Mouse (Mus musculus): ENCODE data around the gene Maml3. TPM values are rescaled to one million over a fixed set of nuclear protein-coding genes. Genes with fewer than 3 reads are reported as not detected.

Gene Maml3
- polyA plus RNA-seq, 1 experiment from 2014 or later: 8.5 TPM

DNA sequence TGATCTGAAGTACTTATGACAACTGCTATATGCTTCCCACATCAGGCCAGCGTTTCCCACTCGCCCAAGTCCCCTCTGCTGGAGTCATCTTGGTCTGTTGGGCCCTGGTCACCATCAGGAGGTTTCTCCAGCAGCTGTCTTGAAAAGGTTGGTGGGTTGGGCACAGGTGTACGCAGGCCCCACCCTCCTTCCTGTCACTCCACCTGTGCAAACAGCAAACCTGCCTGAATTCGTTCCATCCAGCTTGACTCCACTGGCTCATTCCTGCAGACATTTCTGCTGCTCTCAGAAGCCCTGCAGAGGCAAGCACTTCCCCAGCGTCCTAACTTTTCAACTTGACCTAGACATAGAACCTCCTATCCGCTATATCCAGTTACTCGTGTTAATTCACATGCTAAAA, 76.9 kb downstream of the Maml3 start:
- Histone ChIP-seq H3K9me3 (ENCODE audit: control insufficient read depth, low read length) (no peaks in the 10 kb centered on the region), H3K27me3 (ENCODE audit: control insufficient read depth, insufficient read depth, low read depth, low read length) (no peaks in the 10 kb centered on the region), H3K4me2 (ENCODE audit: low read depth, low read length) (0 out of 2 replicates have a peak overlapping the region, but pooled peaks have one; percentile 26), H3K27ac (ENCODE audit: low read length) (peak overlapping the region; percentile 68), H3K4me1 (replicated peaks; ENCODE audit: control insufficient read depth, insufficient read depth, low read length) (peaks cover 24% of the 10 kb centered on the region), H3K36me3 (ENCODE audit: control insufficient read depth, insufficient read depth, low read length) (no peaks in the 10 kb centered on the region), H3K4me3 (ENCODE audit: low read length) (no peak overlapping the region), H3K9ac (ENCODE audit: low read length) (no peak overlapping the region)
- 58% methylated on average over 7 of the region's 7 CpGs for WGBS
- ATAC-seq (ENCODE audit: low read depth): 0 out of 2 replicates have a peak, but pooled peaks have one; percentile 13

DNA sequence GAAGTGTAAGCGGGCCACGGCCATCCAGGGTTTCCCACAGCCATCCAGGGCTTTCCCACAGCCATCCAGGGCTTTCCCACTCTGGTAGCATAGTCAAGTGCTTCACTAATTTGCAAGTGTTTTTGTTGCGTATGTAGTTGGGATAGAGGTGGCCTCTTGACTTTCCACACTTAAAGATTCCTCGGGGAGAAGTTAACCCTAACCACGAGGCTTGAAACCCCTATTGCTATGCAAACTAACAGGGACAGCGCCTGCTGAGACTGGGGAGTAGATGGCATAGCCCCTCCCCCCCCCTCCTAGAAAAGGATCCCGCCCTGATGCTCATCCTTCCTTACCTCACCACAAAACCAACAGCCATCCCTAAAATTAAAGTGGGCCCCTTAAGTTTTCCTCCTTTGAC, 82.4 kb downstream of the Maml3 start:
- no peak overlapping the region for H3K4me2 ChIP-seq (ENCODE audit: low read depth, low read length)
- no peak overlapping the region for H3K9ac ChIP-seq (ENCODE audit: low read length)
- no peaks in the 10 kb centered on the region for H3K36me3 ChIP-seq (ENCODE audit: control insufficient read depth, insufficient read depth, low read length)
- no peaks in the 10 kb centered on the region for H3K27me3 ChIP-seq (ENCODE audit: control insufficient read depth, insufficient read depth, low read depth, low read length)
- peaks cover 2% of the 10 kb centered on the region; the same call in 1 of the 2 replicates for H3K4me1 ChIP-seq (replicated peaks; ENCODE audit: control insufficient read depth, insufficient read depth, low read length)
- no peak for ATAC-seq (ENCODE audit: low read depth)
- WGBS: 48% methylated on average over 7 of the region's 7 CpGs
- no peak overlapping the region for H3K4me3 ChIP-seq (ENCODE audit: low read length)
- no peaks in the 10 kb centered on the region for H3K9me3 ChIP-seq (ENCODE audit: control insufficient read depth, low read length)
- H3K27ac ChIP-seq (ENCODE audit: low read length): no peak overlapping the region

DNA sequence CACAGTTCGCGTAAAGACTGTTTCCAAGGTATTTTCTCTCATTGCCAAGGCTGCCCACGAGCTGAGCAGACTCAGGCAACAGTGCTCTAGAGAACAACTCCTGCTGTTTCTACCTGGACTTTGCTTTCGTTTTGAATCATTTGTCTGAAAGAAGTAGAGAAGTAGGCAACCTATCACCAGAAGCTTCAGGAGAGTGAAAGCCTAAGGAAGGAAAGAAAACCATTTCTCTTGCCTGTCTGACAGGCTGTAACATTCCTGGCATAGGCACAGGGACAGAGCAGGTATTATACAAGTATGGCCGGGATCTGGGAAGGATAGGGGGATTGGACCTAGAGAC, 86.8 kb downstream of the Maml3 start:
- Histone ChIP-seq H3K4me1 (replicated peaks; ENCODE audit: control insufficient read depth, insufficient read depth, low read length) (peaks cover 3% of the 10 kb centered on the region; the same call in 1 of the 2 replicates), H3K9me3 (ENCODE audit: control insufficient read depth, low read length) (no peaks in the 10 kb centered on the region), H3K9ac (ENCODE audit: low read length) (no peak overlapping the region; the same call in 1 of the 2 replicates), H3K4me3 (ENCODE audit: low read length) (no peak overlapping the region), H3K27ac (ENCODE audit: low read length) (no peak overlapping the region), H3K4me2 (ENCODE audit: low read depth, low read length) (peak overlapping the region; percentile 38; the same call in 1 of the 2 replicates), H3K36me3 (ENCODE audit: control insufficient read depth, insufficient read depth, low read length) (no peaks in the 10 kb centered on the region), H3K27me3 (ENCODE audit: control insufficient read depth, insufficient read depth, low read depth, low read length) (no peaks in the 10 kb centered on the region)
- WGBS: 68% methylated on average over 5 of the region's 5 CpGs
- no peak for ATAC-seq (ENCODE audit: low read depth)

DNA sequence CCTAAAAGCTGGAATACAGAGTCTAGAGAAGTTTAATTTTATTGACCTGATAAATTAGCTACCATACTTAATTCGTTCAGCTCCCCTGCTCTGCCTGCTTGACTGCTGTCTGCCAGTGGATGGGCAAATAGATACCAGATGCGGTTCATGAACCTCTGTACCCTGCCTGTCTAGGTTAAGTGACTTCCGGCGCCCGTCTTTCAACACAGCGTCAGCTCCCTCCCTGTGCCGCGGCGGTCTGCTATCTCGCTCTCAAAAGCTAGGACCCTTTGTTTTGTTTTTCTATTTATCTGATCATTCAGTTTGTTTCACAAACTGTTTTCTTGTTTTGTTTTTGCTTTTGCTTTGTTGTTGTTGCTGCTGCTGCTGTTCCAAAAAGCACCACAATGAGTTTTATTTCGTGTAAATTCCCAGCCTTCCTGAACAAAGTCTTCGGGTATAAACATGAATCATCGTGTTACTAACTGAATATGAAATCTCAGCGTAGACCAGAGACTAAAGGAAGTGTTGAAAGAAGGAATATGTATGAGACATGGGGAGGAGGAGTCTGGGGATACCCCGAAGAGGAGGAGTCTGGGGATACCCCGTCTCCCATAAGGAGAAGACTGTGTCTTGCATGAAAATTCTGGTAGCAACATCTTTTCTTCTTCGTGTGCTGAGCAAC, 87.3 kb downstream of the Maml3 start:
- peak; percentile 57; the same call in 1 of the 2 replicates for ATAC-seq (ENCODE audit: low read depth)
- Histone ChIP-seq H3K27ac (ENCODE audit: low read length) (no peak overlapping the region), H3K4me2 (ENCODE audit: low read depth, low read length) (peak overlapping the region; percentile 38), H3K4me1 (replicated peaks; ENCODE audit: control insufficient read depth, insufficient read depth, low read length) (peaks cover 6% of the 10 kb centered on the region), H3K9me3 (ENCODE audit: control insufficient read depth, low read length) (no peaks in the 10 kb centered on the region), H3K4me3 (ENCODE audit: low read length) (peak overlapping the region; percentile 12), H3K36me3 (ENCODE audit: control insufficient read depth, insufficient read depth, low read length) (no peaks in the 10 kb centered on the region), H3K27me3 (ENCODE audit: control insufficient read depth, insufficient read depth, low read depth, low read length) (no peaks in the 10 kb centered on the region), H3K9ac (ENCODE audit: low read length) (no peak overlapping the region; the same call in 1 of the 2 replicates)
- 38% methylated on average over 17 of the region's 17 CpGs for WGBS

DNA sequence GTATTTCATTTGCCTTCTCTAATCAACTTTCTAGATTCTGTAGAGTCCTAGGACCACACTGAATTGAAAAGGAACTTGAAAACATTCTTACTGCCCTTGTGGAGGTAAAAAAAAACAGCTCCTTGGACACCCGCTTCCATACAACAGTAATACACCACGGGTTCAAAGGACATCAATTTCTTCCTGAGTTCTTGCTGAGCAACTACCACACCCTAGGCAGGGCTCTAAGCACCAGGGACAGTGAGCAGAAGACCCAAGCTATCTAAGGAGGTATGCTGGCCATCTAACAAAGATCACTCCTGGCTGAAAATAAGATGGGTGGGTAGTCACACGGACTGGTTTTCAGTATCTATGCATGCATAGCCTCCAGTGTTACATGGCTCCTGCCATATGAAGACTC, 88.7 kb downstream of the Maml3 start:
- ATAC-seq (ENCODE audit: low read depth): no peak
- no peak overlapping the region for H3K4me2 ChIP-seq (ENCODE audit: low read depth, low read length)
- 93% methylated on average over 3 of the region's 3 CpGs for WGBS

DNA sequence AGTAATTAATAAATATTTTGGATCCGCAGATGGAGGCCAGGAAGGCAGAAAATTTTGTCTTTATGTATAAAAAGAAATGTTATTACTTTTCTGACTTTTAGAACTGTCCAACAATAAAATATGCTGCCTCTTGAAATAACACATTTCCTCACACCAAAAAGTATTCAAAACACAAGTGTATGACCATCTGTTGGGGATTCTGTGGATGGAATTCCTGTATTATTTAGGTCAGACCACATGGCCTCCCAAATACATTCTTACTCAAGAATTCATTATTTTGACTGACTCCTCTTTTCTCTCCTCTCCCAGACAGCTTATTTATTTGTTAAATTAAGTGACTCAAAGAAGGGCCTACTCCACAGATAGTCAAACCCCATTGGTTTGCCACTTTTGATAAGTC, 89.3 kb downstream of the Maml3 start:
- 84% methylated on average over 1 of the region's 1 CpGs for WGBS
- no peak for ATAC-seq (ENCODE audit: low read depth)
- H3K36me3 ChIP-seq (ENCODE audit: control insufficient read depth, insufficient read depth, low read length): no peaks in the 10 kb centered on the region

More for the DNA sequence above, 88.7 kb downstream of the Maml3 start:
- Histone ChIP-seq H3K9me3 (ENCODE audit: control insufficient read depth, low read length) (no peaks in the 10 kb centered on the region), H3K27me3 (ENCODE audit: control insufficient read depth, insufficient read depth, low read depth, low read length) (no peaks in the 10 kb centered on the region), H3K27ac (ENCODE audit: low read length) (no peak overlapping the region), H3K4me3 (ENCODE audit: low read length) (no peak overlapping the region), H3K36me3 (ENCODE audit: control insufficient read depth, insufficient read depth, low read length) (no peaks in the 10 kb centered on the region), H3K9ac (ENCODE audit: low read length) (no peak overlapping the region), H3K4me1 (replicated peaks; ENCODE audit: control insufficient read depth, insufficient read depth, low read length) (peaks cover 8% of the 10 kb centered on the region)

DNA sequence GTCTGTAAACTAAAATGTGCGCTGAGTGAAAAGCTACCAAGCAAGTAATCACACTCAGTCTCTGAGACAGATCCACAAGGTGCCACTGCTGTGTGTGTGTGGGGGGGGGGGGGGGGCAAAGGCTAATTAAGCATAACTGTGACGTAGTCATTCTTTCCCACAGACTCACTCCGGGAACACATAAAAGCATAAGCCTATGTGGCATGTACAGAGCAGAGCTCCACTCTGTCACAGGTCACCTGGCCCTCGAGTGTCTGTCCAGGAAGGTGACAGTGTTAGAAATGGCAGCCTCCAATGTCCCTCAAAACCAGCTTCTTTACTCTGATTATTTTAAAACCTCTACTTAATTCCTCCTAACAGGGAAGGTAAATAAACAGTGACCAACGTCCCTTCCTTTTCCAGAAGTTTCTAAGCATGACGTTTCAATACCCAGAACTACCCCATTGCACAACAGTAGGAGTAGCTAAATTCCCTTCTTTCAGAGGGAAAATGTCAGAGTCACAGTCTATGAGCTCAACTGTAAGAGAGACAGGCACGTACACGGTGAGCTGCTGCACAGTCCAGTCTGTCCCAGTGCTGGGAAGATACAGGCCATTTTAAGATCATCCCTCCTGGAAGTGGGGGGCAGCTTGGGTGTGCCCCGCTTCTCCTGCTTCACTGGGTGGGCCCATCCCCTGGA, 93.7 kb downstream of the Maml3 start:
- 59% methylated on average over 9 of the region's 9 CpGs for WGBS
- H3K27ac ChIP-seq (ENCODE audit: low read length): no peak overlapping the region
- peak; percentile 29; the same call in 1 of the 2 replicates for ATAC-seq (ENCODE audit: low read depth)

More for the DNA sequence above, 89.3 kb downstream of the Maml3 start:
- H3K4me3 ChIP-seq (ENCODE audit: low read length): no peak overlapping the region
- no peaks in the 10 kb centered on the region for H3K27me3 ChIP-seq (ENCODE audit: control insufficient read depth, insufficient read depth, low read depth, low read length)
- H3K4me2 ChIP-seq (ENCODE audit: low read depth, low read length): no peak overlapping the region
- no peaks in the 10 kb centered on the region for H3K9me3 ChIP-seq (ENCODE audit: control insufficient read depth, low read length)
- no peak overlapping the region for H3K27ac ChIP-seq (ENCODE audit: low read length)
- no peak overlapping the region for H3K9ac ChIP-seq (ENCODE audit: low read length)
- H3K4me1 ChIP-seq (replicated peaks; ENCODE audit: control insufficient read depth, insufficient read depth, low read length): peaks cover 8% of the 10 kb centered on the region

DNA sequence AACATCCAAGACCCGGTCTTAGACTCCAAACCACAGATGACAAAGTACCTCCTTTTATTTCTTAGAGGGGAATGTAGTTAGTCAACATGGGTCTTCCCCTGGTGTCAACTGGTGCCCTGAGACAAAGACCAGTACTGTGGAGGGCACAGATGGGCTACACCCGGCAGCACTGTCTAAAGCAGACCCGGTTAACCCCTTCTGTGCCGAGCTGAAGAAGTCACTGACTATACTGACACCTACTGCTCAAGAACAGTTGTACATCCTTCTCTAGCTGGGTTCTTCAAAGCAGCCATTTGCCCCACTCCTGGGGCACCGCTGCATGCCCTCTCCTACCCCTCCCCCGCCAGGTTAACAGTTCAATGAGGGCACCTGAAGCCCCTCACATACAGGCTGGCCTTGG, 95.6 kb downstream of the Maml3 start:
- Histone ChIP-seq H3K9me3 (ENCODE audit: control insufficient read depth, low read length) (no peaks in the 10 kb centered on the region), H3K9ac (ENCODE audit: low read length) (no peak overlapping the region), H3K4me2 (ENCODE audit: low read depth, low read length) (no peak overlapping the region), H3K27ac (ENCODE audit: low read length) (no peak overlapping the region), H3K4me3 (ENCODE audit: low read length) (no peak overlapping the region), H3K27me3 (ENCODE audit: control insufficient read depth, insufficient read depth, low read depth, low read length) (no peaks in the 10 kb centered on the region), H3K4me1 (replicated peaks; ENCODE audit: control insufficient read depth, insufficient read depth, low read length) (peaks cover 29% of the 10 kb centered on the region), H3K36me3 (ENCODE audit: control insufficient read depth, insufficient read depth, low read length) (no peaks in the 10 kb centered on the region)
- no peak for ATAC-seq (ENCODE audit: low read depth)
- 34% methylated on average over 6 of the region's 6 CpGs for whole genome bisulfite sequencing

More for the DNA sequence above, 93.7 kb downstream of the Maml3 start:
- H3K4me1 ChIP-seq (replicated peaks; ENCODE audit: control insufficient read depth, insufficient read depth, low read length): peaks cover 25% of the 10 kb centered on the region
- H3K36me3 ChIP-seq (ENCODE audit: control insufficient read depth, insufficient read depth, low read length): no peaks in the 10 kb centered on the region
- H3K27me3 ChIP-seq (ENCODE audit: control insufficient read depth, insufficient read depth, low read depth, low read length): no peaks in the 10 kb centered on the region
- no peak overlapping the region for H3K4me2 ChIP-seq (ENCODE audit: low read depth, low read length)
- no peak overlapping the region for H3K4me3 ChIP-seq (ENCODE audit: low read length)
- H3K9ac ChIP-seq (ENCODE audit: low read length): no peak overlapping the region
- H3K9me3 ChIP-seq (ENCODE audit: control insufficient read depth, low read length): no peaks in the 10 kb centered on the region

DNA sequence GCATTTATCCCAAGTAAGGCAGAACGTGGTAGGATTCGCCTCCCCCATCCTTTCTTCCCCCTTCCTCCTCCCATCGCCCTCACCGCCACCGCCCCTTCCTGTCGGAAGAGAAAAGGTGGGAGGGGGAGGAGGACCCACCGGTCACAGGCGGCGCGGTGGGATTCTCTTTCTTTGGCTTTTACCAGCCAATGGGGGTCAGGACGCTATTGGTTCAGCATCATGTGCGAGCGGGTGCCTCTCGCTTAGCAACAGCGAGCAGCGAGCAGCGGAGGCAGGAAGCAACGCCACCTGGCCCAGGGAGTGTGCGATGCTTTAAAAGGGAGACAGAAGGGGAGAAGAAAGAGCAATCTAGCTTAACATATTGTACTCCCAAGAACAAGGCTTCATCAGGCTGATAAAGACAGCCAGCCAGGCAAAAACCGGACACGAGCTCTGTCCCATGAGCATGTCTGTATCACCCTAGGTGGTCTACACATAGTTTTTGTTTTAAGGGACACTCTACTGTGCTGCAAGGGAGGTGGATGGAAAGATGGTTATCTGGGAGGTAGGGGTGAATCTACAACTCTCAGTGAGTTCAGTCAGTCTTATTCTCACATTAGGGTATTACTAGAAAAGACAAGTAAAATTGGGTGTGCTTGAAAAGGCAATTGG, 97.1 kb downstream of the Maml3 start:
- Histone ChIP-seq H3K9ac (ENCODE audit: low read length) (peak overlapping the region; percentile 62), H3K9me3 (ENCODE audit: control insufficient read depth, low read length) (no peaks in the 10 kb centered on the region), H3K36me3 (ENCODE audit: control insufficient read depth, insufficient read depth, low read length) (no peaks in the 10 kb centered on the region), H3K4me3 (ENCODE audit: low read length) (peak overlapping the region; percentile 50), H3K27ac (ENCODE audit: low read length) (peak overlapping the region; percentile 33; the same call in 1 of the 2 replicates), H3K4me2 (ENCODE audit: low read depth, low read length) (peak overlapping the region; percentile 86), H3K27me3 (ENCODE audit: control insufficient read depth, insufficient read depth, low read depth, low read length) (no peaks in the 10 kb centered on the region), H3K4me1 (replicated peaks; ENCODE audit: control insufficient read depth, insufficient read depth, low read length) (peaks cover 25% of the 10 kb centered on the region)
- ATAC-seq (ENCODE audit: low read depth): peak; percentile 46
- WGBS: 1% methylated on average over 19 of the region's 21 CpGs

Data from lung, embryonic 16.5 days (tissue).